31 mouse cellular contexts compared by ENCODE assay signal in the genomic region with DNA sequence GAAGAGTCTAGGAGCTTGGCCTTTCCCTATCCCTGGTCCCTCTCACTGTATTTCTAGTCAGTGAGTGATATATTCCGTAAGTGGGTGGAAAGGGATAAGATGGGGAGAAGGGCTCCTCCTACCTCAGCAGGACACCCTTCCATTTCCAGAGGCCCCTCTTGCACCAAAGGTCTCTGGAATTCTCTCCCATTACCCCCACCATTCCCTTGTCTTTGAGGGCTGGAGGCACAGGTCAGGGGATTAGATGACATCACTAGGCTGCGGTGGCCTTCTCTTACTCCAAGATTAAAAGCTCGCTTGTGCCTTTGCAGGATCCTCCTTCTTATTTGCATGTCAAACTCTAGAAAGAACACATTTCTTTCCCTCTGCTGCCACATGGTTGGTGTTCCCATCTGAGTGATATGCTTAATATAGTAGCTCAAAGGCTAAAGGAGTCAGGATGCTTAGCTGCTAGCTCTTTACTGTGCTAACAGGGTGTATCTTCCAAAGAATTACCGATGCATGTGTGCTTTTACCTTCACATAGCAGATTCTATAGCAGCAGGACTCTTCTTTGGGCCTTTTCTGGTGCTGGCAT.
A peak's percentile ranks its signal among the peaks of the same experiment; 100 is the strongest.
DNase-seq lines count a peak whose midpoint lies in the region; ATAC-seq and TF ChIP-seq lines count a peak whose summit lies in the region.
"Had no signal": no experiment of that assay in that cellular context is flagged by ENCODE, and none has a peak within 500 bp of the region (broad histone marks: within the 10 kb centered on the region; RNA-seq: fewer than 3 reads in every experiment).

No protein-coding gene starts in this region.

- peak; percentile 44 to 61 for DNase-seq in frontal cortex, adult 2 months (ENCODE audit: extremely low spot score in 1 of 2, low spot score in 1 of 2)
- no peak for DNase-seq in frontal cortex, postnatal 14 days (ENCODE audit: low spot score in 2 of 2)
- peak; percentile 20 to 36 for DNase-seq in left cerebral cortex, adult 18-20 months (ENCODE audit: low spot score in 2 of 2)
- no peak for DNase-seq in left cerebral cortex, postnatal 4 days
- peak; percentile 25 for DNase-seq in right cerebral cortex, postnatal 25 days
- no peak for DNase-seq in right cerebral cortex, postnatal 14 days
- DNase-seq: adrenal gland, postnatal 10 days; cerebellum, adult 11 months; cerebellum, postnatal 10 days; forebrain, postnatal 0 days; gastrocnemius, postnatal 10 days; heart, postnatal 14 days; kidney, adult 18-20 months; kidney, postnatal 25 days; liver; lung, adult 2 months; lung, postnatal 10 days; spleen, adult 18-20 months; thymus, postnatal 14 days had no signal

- H3K27ac ChIP-seq in olfactory bulb, adult 2 months (ENCODE audit: insufficient read depth, low read depth, low read length) = 0 out of 2 replicates have a peak overlapping the region, but pooled peaks have one; percentile 1
- H3K27ac ChIP-seq: embryonic facial prominence, embryonic 10.5 days; embryonic facial prominence, embryonic 15.5 days; forebrain, embryonic 12.5 days; hindbrain, embryonic 10.5 days; hindbrain, embryonic 15.5 days; kidney, embryonic 15.5 days; liver, embryonic 14.5 days; macrophage; neural tube, embryonic 12.5 days had no signal

- no peak for TF ChIP-seq CTCF in olfactory bulb, adult 2 months (IDR thresholded peaks at IDR 0.05; ENCODE audit: insufficient read depth, low read depth, low read length)

- WGBS in olfactory bulb, adult 2 months = 63% methylated on average over 4 of the region's 4 CpGs

- no peak for TF ChIP-seq POLR2A in olfactory bulb, adult 2 months (IDR thresholded peaks at IDR 0.05; ENCODE audit: insufficient read depth, low read depth, low read length)

- no peak overlapping the region for H3K4me3 ChIP-seq in olfactory bulb, adult 2 months (ENCODE audit: insufficient read depth, low read depth, low read length)
- H3K4me3 ChIP-seq: embryonic facial prominence, embryonic 10.5 days; embryonic facial prominence, embryonic 15.5 days; forebrain, embryonic 12.5 days; hindbrain, embryonic 10.5 days; hindbrain, embryonic 15.5 days; kidney, embryonic 15.5 days; myocyte; neural tube, embryonic 12.5 days had no signal

- H3K4me1 ChIP-seq in olfactory bulb, adult 2 months (ENCODE audit: control insufficient read depth, insufficient read depth, low read length) = peaks cover 3% of the 10 kb centered on the region; the same call in 1 of the 2 replicates
- H3K4me1 ChIP-seq: hindbrain, embryonic 15.5 days; kidney, embryonic 15.5 days; neural tube, embryonic 12.5 days had no signal

- intact Hi-C loops in left cerebral cortex, postnatal 4 days (cut with DNase I) = no loop called here

- no peak for ATAC-seq in activated CD4-positive, CD25-positive, alpha-beta regulatory T cell, adult 4 months
- ATAC-seq: forebrain, postnatal 0 days had no signal

Comparison
In these comparisons a context has a peak if more than half of its experiments do, and no peak if none do; other contexts are left out.
1. DNase-seq: peak in frontal cortex, adult 2 months (2 of 2), left cerebral cortex, adult 18-20 months (2 of 2) and right cerebral cortex, postnatal 25 days (single experiment); none in frontal cortex, postnatal 14 days (0 of 2), left cerebral cortex, postnatal 4 days (single experiment) and right cerebral cortex, postnatal 14 days (single experiment).